Mouse (Mus musculus) embryonic fibroblast, embryonic 13.5 days (primary cell): ENCODE measurements around the gene Vps51.

Experiments used
- CTCF ChIP-seq: IDR thresholded peaks from 2 replicates; pipeline ENCODE4 v1.5.1; 2011; ENCODE audit warnings: mild to moderate bottlenecking, control low read depth, low read length, moderate library complexity, borderline replicate concordance; ENCODE audit not compliant: insufficient read depth
- POLR2A ChIP-seq: IDR thresholded peaks from 2 replicates; pipeline ENCODE4 v1.6.1; 2011; ENCODE audit warnings: low read depth, mild to moderate bottlenecking, control low read depth, low read length, moderate library complexity

DNA sequence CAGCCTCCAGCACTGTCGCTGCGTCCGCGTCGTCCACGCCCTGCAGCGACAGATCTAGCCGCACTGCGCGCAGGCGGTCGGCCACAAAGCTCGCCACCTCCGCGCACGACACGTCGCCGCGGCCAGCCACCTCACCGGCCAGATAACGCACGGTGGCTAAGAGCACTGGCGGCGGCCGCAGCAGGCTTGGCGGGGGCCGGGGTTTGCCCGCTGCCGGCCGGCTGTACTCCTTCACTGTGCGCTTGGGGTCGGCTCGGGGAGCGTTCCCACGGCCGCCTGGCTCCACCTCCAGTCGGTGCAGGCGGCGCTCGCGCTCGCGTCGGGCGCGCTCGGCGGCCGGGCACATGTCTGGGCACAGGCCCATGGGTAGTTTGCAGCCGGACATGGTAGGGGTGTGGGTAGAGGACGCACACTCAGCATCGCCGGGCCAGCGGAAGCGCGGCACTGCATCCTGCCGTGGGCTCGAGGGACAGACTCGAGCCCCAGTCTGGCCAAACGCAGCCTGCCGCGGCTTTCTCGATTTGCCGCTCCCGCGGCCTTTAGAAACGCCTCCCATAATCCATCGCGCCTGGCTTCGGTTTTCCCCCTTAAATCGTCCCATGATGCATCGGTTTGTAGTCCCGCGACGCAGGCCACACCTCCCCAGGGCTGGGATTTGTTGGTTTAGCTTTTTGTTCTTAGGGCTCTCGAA is 41.1 kb upstream of the Vps51 start, which contains the start of gene Sac3d1:
- TF ChIP-seq CTCF, result no peak
- TF ChIP-seq POLR2A, result peak; percentile 50
